Mouse (Mus musculus) G1E (cell line): ENCODE measurements around the gene Stom.

Experiments
- CTCF ChIP-seq: IDR thresholded peaks from 2 replicates; pipeline ENCODE4 v1.5.1; 2012; ENCODE audit warnings: low read depth, low read length, inconsistent platforms, mixed read lengths
- GATA1 ChIP-seq: IDR thresholded peaks from 2 replicates; pipeline ENCODE4 v1.6.1; 2012; ENCODE audit warnings: borderline replicate concordance, low read length, inconsistent platforms, mixed read lengths

GRCm38 (mm10) chr2:35264095-35264494, 72.7 kb downstream of the Stom start:
- TF ChIP-seq CTCF, result no peak
- TF ChIP-seq GATA1, result no peak
